Mouse (Mus musculus) olfactory bulb, adult 2 months (tissue): ENCODE data around the gene Orm1. TPM values are rescaled to one million over a fixed set of nuclear protein-coding genes. Genes with fewer than 3 reads are reported as not detected.
"Not testable (repeated sequence)": the region's sequence is repeated elsewhere in the genome, so short reads cannot be mapped to it uniquely, and the experiment has no call there.

ENCODE experiments used
- H3K27ac ChIP-seq: fragments of 200-500 bp; 2 replicates; pipeline ENCODE4 v1.5.1; 2012; ENCODE audit warnings: low read depth, low read length; ENCODE audit not compliant: insufficient read depth
- H3K4me1 ChIP-seq: fragments of 200-500 bp; 2 replicates; pipeline ENCODE4 v1.6.1; 2012; ENCODE audit warnings: low read length; ENCODE audit not compliant: control insufficient read depth, insufficient read depth
- H3K4me3 ChIP-seq: fragments of 200-500 bp; 2 replicates; pipeline ENCODE4 v1.5.1; 2012; ENCODE audit warnings: mild to moderate bottlenecking, low read depth, low read length, moderate library complexity; ENCODE audit not compliant: insufficient read depth
- CTCF ChIP-seq: fragments of 200-500 bp; IDR thresholded peaks from 2 replicates; pipeline ENCODE4 v1.5.1; 2012; ENCODE audit warnings: low read depth, mild to moderate bottlenecking, low read length, moderate library complexity; ENCODE audit not compliant: insufficient read depth
- POLR2A ChIP-seq: fragments of 200-500 bp; IDR thresholded peaks from 2 replicates; pipeline ENCODE4 v1.6.1; 2012; ENCODE audit warnings: mild to moderate bottlenecking, low read depth, low read length, moderate library complexity; ENCODE audit not compliant: insufficient read depth
- WGBS: fragments of 180-500 bp; shearing (Covaris S2); methylation state at CpG from one replicate; pipeline ENCODE4 v1.1.7; 2018; 5-methylcytosine and 5-hydroxymethylcytosine counted together
- polyA plus RNA-seq: library from polyadenylated mRNA; stranded (reverse); fragments of >200 nt; gene quantifications from 2 replicates; pipeline ENCODE4 v1.2.4, GENCODE M21; 2012; ENCODE audit warnings: low replicate concordance; ENCODE audit not compliant: missing spikeins, insufficient read depth, insufficient read length

Orm1 gene
- polyA plus RNA-seq, 1 experiment = not detected

DNA sequence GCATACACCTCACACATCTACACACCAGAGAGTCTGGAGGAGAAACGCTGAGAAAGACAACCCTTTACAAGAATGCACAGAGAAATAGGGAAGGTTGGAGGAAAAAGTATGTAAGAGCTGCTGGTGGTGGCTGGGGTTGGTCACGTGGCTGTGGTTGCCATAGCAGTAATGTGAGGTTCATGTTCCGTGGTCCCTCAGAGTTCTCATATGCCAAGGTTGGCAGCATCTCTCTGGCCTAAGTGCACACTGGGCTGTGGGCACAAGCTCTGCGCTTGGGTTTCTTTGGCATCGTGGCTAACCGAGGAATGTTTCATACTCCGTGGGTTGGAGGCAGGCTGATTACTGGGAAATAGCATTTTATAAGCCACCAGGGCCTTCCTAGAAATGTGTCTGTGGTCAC is 32.9 kb upstream of the Orm1 start:
- peaks cover 9% of the 10 kb centered on the region for H3K4me1 ChIP-seq

DNA sequence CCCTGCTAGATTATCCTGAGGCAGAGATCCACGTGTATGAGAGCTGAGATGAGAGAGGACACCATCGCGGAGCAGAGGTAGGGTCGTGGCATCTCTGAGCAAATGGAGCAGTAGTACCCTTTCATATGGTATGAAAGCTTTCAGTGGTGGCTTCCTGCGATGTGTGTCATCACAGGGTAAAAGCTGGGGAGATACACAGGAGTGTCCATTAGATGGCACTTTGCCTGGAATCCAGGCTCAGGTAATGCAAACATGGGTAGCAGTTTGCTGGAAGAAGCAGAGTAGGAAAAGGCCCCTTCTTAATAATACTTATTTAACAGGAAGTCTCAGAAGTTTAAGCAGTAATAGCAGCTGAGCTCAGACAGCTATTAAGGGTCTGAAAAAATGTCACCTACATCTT is 30.3 kb upstream of the Orm1 start:
- TF ChIP-seq CTCF = no peak
- no peak for TF ChIP-seq POLR2A

More for the DNA sequence above, 32.9 kb upstream of the Orm1 start:
- Histone ChIP-seq H3K4me3 (no peak overlapping the region), H3K27ac (no peak overlapping the region)
- TF ChIP-seq POLR2A (no peak), CTCF (no peak)
- WGBS = 74% methylated on average over 7 of the region's 7 CpGs

DNA sequence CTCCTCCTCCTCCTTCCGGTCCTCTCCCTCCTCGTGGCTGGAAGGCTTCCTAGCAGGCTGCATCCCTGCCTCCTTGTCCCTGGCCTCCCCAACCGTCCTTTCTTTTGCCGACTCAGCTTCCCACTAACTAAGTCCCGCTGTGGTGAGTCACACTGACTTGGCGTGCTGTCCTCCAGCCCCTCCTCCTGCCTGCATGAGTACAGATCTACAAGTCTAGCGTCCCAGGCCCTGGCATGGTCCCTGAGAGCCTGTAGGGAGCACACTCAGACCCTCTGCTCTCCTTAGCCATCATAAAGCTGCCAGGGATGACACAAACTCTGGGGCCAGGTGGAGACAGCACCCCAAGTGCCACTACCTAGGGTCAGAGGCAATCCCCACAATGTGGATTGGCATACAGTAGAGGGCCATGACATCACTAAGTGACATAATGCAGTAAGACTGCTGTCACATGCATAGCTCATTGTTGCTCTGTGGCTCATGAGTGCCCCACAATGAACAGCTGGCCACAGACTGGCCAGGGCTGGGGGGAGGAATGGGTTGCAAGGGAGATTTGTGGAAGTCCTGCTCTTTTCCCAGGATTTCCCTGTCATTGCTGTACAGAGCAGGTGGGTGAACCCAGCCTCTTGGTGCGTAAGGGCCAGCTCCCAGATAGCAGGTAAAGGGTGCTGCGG is 28.1 kb upstream of the Orm1 start:
- 46% methylated on average over 9 of the region's 9 CpGs for WGBS
- Histone ChIP-seq H3K4me1 (peaks cover 6% of the 10 kb centered on the region), H3K27ac (no peak overlapping the region), H3K4me3 (no peak overlapping the region)
- TF ChIP-seq CTCF = no peak
- TF ChIP-seq POLR2A = no peak

More for the DNA sequence above, 30.3 kb upstream of the Orm1 start:
- Histone ChIP-seq H3K27ac (no peak overlapping the region), H3K4me1 (peaks cover 9% of the 10 kb centered on the region), H3K4me3 (no peak overlapping the region)
- 88% methylated on average over 5 of the region's 5 CpGs for WGBS

DNA sequence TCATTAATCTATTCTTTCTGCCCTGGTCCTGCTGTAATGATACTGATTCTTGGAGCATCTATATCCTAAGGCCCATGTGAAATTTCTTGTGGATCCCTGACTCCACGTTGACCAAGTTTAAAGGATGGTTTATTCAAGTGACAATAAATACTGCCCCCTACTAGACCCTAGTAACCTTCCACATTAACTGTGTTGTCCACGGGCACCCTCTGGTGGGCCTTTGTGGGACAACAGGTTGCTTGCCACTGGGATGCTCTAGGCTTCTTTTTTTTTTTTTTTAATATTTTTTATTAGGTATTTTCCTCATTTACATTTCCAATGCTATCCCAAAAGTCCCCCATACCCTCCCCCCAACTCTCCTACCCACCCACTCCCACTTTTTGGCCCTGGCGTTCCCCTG is 24.8 kb upstream of the Orm1 start:
- WGBS = 27% methylated on average over 3 of the region's 3 CpGs

DNA sequence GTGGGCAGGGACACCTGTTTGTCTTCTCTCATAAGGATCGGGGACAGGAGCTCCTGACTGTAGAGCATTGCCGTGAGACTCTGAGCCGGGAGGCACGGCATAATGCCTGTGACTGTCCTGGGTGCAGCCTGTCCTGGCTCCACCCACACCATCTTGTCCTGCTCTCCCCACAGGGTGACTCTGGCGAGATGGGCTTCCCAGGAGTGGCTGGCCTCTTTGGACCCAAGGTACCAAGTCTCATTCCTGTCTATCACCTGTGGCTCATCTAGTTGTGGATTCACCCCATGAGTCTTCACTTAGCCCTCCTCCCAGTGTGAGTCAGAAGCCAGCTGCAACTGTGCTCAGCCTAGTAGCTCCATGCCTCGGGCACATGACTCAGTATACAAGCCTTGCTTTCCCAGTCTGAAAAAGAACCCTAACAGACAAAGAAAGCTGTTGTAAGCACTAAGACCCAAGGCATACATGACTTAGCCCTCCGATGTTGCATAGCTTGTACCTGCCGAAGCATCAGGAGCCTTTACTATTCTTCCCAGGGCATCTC is 21.0 kb upstream of the Orm1 start:
- H3K4me1 ChIP-seq = peaks cover 16% of the 10 kb centered on the region; the same call in 1 of the 2 replicates
- H3K4me3 ChIP-seq = no peak overlapping the region
- 65% methylated on average over 8 of the region's 8 CpGs for WGBS
- TF ChIP-seq POLR2A = no peak
- TF ChIP-seq CTCF = no peak
- H3K27ac ChIP-seq = peak overlapping the region; percentile 42; the same call in 1 of the 2 replicates

More for the DNA sequence above, 24.8 kb upstream of the Orm1 start:
- H3K27ac ChIP-seq, H3K4me3 ChIP-seq: not testable (repeated sequence)
- peaks cover 19% of the 10 kb centered on the region for H3K4me1 ChIP-seq

DNA sequence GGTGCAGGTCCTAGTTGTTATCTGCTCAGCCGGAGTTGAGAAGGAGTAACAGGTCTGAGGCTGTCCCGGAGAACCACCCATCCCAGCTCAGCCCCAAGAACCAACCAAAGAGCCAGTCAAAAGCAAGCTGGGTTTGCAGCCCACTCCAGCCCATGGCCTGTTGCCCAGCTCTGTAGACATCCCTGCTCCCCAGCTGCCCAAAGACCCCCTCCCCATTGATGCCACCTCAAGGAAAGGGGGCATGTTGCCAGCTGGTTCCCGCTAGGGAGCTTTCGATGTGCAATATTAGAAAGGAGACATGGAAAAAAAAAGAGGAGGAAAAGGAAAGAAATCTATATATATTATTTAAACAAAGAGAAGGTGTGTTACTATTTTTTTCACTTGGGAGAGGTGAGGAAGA is 11.0 kb upstream of the Orm1 start:
- no peak overlapping the region for H3K4me3 ChIP-seq
- 89% methylated on average over 4 of the region's 4 CpGs for WGBS
- TF ChIP-seq CTCF (no peak), POLR2A (no peak)

DNA sequence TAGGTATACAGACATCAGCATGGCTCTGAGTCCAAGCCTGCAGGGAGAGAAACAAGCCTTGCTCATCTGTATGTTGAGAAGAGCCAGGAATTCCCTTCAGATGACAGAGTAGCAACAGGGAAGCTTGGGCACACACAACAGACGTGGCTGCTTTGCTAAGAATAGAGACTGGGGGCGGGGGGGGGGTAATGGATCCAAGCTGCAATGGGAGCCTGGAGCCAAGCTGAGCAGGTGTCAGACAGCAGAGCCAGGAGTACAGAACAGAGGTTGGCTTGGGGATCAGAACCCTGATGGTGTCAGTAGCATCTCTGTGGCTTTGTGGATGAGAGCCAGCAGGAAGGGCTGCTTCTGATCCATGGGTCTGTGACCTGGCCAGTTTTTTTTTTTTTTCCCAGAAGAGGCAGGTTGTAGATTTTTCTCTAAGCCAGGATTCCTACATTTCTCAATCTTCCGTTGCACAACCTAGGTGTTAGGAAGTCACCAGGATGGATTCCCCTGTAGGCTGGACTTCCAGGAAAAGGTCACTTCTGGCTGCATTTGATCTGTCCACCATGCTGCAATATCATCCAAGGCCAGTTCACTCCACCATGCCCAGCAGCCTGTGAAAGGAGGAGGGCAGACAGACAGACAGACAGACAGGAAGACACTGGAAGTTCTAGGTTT is 5.8 kb upstream of the Orm1 start:
- H3K27ac ChIP-seq = no peak overlapping the region
- H3K4me1 ChIP-seq = peaks cover 3% of the 10 kb centered on the region; the same call in 1 of the 2 replicates
- no peak overlapping the region for H3K4me3 ChIP-seq
- 57% methylated on average over 3 of the region's 3 CpGs for WGBS
- TF ChIP-seq POLR2A (no peak), CTCF (no peak)

More for the DNA sequence above, 11.0 kb upstream of the Orm1 start:
- Histone ChIP-seq H3K27ac (no peak overlapping the region), H3K4me1 (peaks cover 1% of the 10 kb centered on the region; the same call in 1 of the 2 replicates)

DNA sequence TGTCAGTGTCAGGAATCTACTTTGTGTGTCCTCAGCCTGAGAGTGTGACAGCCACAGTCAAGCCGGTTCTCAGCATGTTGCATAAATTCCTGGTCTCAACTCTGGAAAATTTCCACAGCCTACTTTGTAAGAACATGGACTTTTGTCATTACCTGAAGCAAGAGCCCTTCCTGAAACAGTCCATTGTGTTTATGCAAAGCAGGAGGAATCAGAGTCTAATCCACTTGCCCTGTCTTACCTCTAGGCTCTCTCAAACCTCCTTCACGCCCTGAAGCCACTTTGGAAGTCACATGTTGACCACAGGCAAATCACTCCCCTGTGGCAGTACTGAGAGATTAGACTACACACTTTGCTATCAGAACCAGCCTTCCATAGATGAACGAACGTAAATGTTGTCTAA is 1.9 kb upstream of the Orm1 start:
- no peak overlapping the region for H3K27ac ChIP-seq
- TF ChIP-seq POLR2A (no peak), CTCF (no peak)
- WGBS = 80% methylated on average over 4 of the region's 4 CpGs
- H3K4me1 ChIP-seq = peaks cover 3% of the 10 kb centered on the region; the same call in 1 of the 2 replicates
- H3K4me3 ChIP-seq = no peak overlapping the region

DNA sequence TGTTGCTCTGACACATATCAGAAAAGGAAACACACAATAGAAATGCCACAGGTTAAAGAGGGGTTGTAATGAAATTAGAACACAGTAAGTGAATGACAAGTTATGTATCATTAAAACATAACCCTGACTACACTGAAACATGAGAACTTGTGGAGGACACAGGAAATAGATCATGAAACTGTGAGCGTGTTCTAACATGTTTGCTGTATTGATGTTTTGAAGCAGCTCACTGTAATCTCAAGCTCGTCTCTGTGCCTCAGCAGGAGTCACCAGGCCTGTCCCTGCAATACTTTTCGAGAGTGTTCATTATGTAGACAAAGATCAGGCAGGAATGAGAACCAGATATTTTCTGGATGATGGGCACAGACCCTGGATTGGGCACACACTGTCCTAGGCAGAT is 752 bp upstream of the Orm1 start:
- H3K4me1 ChIP-seq = no peaks in the 10 kb centered on the region
- TF ChIP-seq CTCF = no peak
- no peak for TF ChIP-seq POLR2A
- WGBS = 78% methylated on average over 3 of the region's 3 CpGs
- no peak overlapping the region for H3K27ac ChIP-seq
- H3K4me3 ChIP-seq = no peak overlapping the region
